Mouse (Mus musculus) layer of hippocampus, adult 9-10 months (tissue): Measurements from ENCODE around the gene V1rd19.
"Not testable (repeated sequence)": the region's sequence is repeated elsewhere in the genome, so short reads cannot be mapped to it uniquely, and the experiment has no call there.

Source experiments
- DNase-seq: peaks from one replicate; pipeline ENCODE4 v3.0.0; 2022; ENCODE audit warnings: low spot score

V1rd19 gene

GRCm38 (mm10) chr7:24001391-24001790, at the start of gene V1rd19:
Gene V1rd19 (plus strand): TSS chr7:24001691.
- DNase-seq: no peak

GRCm38 (mm10) chr7:23968044-23968443, 33.4 kb upstream of the V1rd19 start:
- peak; percentile 9 for DNase-seq

GRCm38 (mm10) chr7:23974315-23974714, 27.2 kb upstream of the V1rd19 start, which contains the start of gene Vmn1r181:
Gene Vmn1r181 (plus strand): TSS chr7:23974615.
- DNase-seq: not testable (repeated sequence)

GRCm38 (mm10) chr7:24052660-24053304, 51.3 kb downstream of the V1rd19 start, which contains the start of gene Vmn1r183:
Gene Vmn1r183 (plus strand): TSS chr7:24053254.
- no peak for DNase-seq
